In genomic region chr3:95587754-95588603, GRCm38 (mm10) we compare ENCODE assay signal across 9 mouse cellular contexts. TPM values are rescaled to one million over a fixed set of nuclear protein-coding genes. Genes with fewer than 3 reads are reported as not detected.
A peak's percentile ranks its signal among the peaks of the same experiment; 100 is the strongest.
DNase-seq lines count a peak whose midpoint lies in the region; ATAC-seq and TF ChIP-seq lines count a peak whose summit lies in the region.
"Had no signal": no experiment of that assay in that cellular context is flagged by ENCODE, and none has a peak within 500 bp of the region (broad histone marks: within the 10 kb centered on the region; RNA-seq: fewer than 3 reads in every experiment).

No protein-coding gene starts in this region.

- H3K36me3 ChIP-seq in embryonic facial prominence, embryonic 12.5 days = peaks cover 12% of the 10 kb centered on the region; the same call in 1 of the 2 replicates
- H3K36me3 ChIP-seq in intestine, embryonic 14.5 days (ENCODE audit: control insufficient read depth, insufficient read depth, low read length) = peaks cover 15% of the 10 kb centered on the region
- H3K36me3 ChIP-seq in midbrain, postnatal 0 days (ENCODE audit: insufficient read depth, low read length) = no peaks in the 10 kb centered on the region

- no peaks in the 10 kb centered on the region for H3K27me3 ChIP-seq in embryonic facial prominence, embryonic 12.5 days
- no peaks in the 10 kb centered on the region for H3K27me3 ChIP-seq in intestine, embryonic 14.5 days (replicated peaks; ENCODE audit: control insufficient read depth, insufficient read depth, low read length)
- H3K27me3 ChIP-seq in midbrain, postnatal 0 days (ENCODE audit: insufficient read depth, low read length) = no peaks in the 10 kb centered on the region

- no peaks in the 10 kb centered on the region for H3K9me3 ChIP-seq in embryonic facial prominence, embryonic 12.5 days
- H3K9me3 ChIP-seq in intestine, embryonic 14.5 days (ENCODE audit: control insufficient read depth, low read length) = no peaks in the 10 kb centered on the region
- H3K9me3 ChIP-seq in midbrain, postnatal 0 days (ENCODE audit: low read length) = no peaks in the 10 kb centered on the region

- peak overlapping the region; percentile 94 for H3K4me3 ChIP-seq in left cerebral cortex, adult 2 months
- H3K4me3 ChIP-seq in embryonic facial prominence, embryonic 12.5 days = peak overlapping the region; percentile 72
- peak overlapping the region; percentile 96 for H3K4me3 ChIP-seq in intestine, embryonic 14.5 days (ENCODE audit: low read depth, low read length)
- peak overlapping the region; percentile 62 for H3K4me3 ChIP-seq in midbrain, postnatal 0 days (ENCODE audit: low read depth, low read length)

- no peak overlapping the region for H3K9ac ChIP-seq in embryonic facial prominence, embryonic 12.5 days
- H3K9ac ChIP-seq in intestine, embryonic 14.5 days (ENCODE audit: low read length) = peak overlapping the region; percentile 0; the same call in 1 of the 2 replicates
- no peak overlapping the region for H3K9ac ChIP-seq in midbrain, postnatal 0 days (replicated peaks; ENCODE audit: low read length, poor library complexity, severe bottlenecking)

- H3K27ac ChIP-seq in left cerebral cortex, adult 2 months = peak overlapping the region; percentile 47; the same call in 1 of the 2 replicates
- H3K27ac ChIP-seq in embryonic facial prominence, embryonic 12.5 days = no peak overlapping the region
- H3K27ac ChIP-seq in intestine, embryonic 14.5 days (ENCODE audit: low read depth) = 0 out of 2 replicates have a peak overlapping the region, but pooled peaks have one; percentile 27
- H3K27ac ChIP-seq in midbrain, postnatal 0 days (ENCODE audit: low read depth, low read length) = no peak overlapping the region

- intact Hi-C loops in left cerebral cortex, adult 2 months (cut with DNase I) = loop anchor here (1.0 kb wide), 1 partner anchor 71 kb away; no protein-coding TSS in a partner anchor
- intact Hi-C loops in left cerebral cortex, postnatal 14 days (cut with DNase I) = no loop called here

- DNase-seq in left cerebral cortex, adult 2 months (ENCODE audit: extremely low spot score in 1 of 2, low spot score in 2 of 2) = no peak
- no peak for DNase-seq in left cerebral cortex, postnatal 14 days (ENCODE audit: low spot score in 2 of 2)
- no peak for DNase-seq in intestine, embryonic 14.5 days (ENCODE audit: low spot score)
- peak; percentile 0 for DNase-seq in midbrain, postnatal 0 days (ENCODE audit: low spot score)
- no peak for DNase-seq in adrenal gland, postnatal 4 days (ENCODE audit: low spot score in 2 of 2)
- no peak for DNase-seq in thymus, postnatal 10 days (ENCODE audit: low spot score in 2 of 2)
- DNase-seq in kidney, postnatal 25 days = no peak

- peaks cover 5% of the 10 kb centered on the region; the same call in 1 of the 2 replicates for H3K4me1 ChIP-seq in embryonic facial prominence, embryonic 12.5 days
- no peaks in the 10 kb centered on the region for H3K4me1 ChIP-seq in intestine, embryonic 14.5 days (replicated peaks; ENCODE audit: control insufficient read depth, insufficient read depth, low read length)
- H3K4me1 ChIP-seq in midbrain, postnatal 0 days (ENCODE audit: insufficient read depth, low read length) = no peaks in the 10 kb centered on the region

- ATAC-seq in embryonic facial prominence, embryonic 12.5 days (ENCODE audit: insufficient number of reproducible peaks, insufficient read depth, low FRiP score, low TSS enrichment) = no peak
- 0 out of 2 replicates have a peak, but pooled peaks have one; percentile 4 for ATAC-seq in intestine, embryonic 14.5 days (replicated peaks; ENCODE audit: low FRiP score, low TSS enrichment, low read depth)
- ATAC-seq in midbrain, postnatal 0 days (ENCODE audit: low FRiP score) = peak; percentile 39; the same call in 1 of the 2 replicates

- TF ChIP-seq CTCF in left cerebral cortex, adult 2 months (IDR thresholded peaks at IDR 0.05) = no peak
- no peak for TF ChIP-seq CTCF in midbrain, postnatal 0 days (IDR thresholded peaks at IDR 0.05)

- peak overlapping the region; percentile 58 for H3K4me2 ChIP-seq in embryonic facial prominence, embryonic 12.5 days (replicated peaks)
- H3K4me2 ChIP-seq in intestine, embryonic 14.5 days (ENCODE audit: low read length) = peak overlapping the region; percentile 78
- H3K4me2 ChIP-seq in midbrain, postnatal 0 days (ENCODE audit: low read depth, low read length, poor library complexity, severe bottlenecking) = peak overlapping the region; percentile 47

- 53% methylated on average over 8 of the region's 8 CpGs for WGBS in embryonic facial prominence, embryonic 12.5 days
- 47% methylated on average over 8 of the region's 8 CpGs for WGBS in intestine, embryonic 14.5 days
- 56% methylated on average over 8 of the region's 8 CpGs for WGBS in midbrain, postnatal 0 days

RNA-seq across cellular contexts. Expression of gene Golph3l, which starts 0.8 kb away (rescaled TPM):
- 10 to 100 TPM; 17.2 to 19.9 TPM for total RNA-seq in left cerebral cortex, adult 2 months (2021)
- total RNA-seq in left cerebral cortex, postnatal 14 days (2021) = 10 to 100 TPM; 15.8 to 21.1 TPM
- polyA plus RNA-seq in embryonic facial prominence, embryonic 12.5 days (2016; fragmentation: Nextera tagmentation; extraction: Ambion mirVana) = 30.4 and 34.8 TPM in 2 replicates
- 38.5 and 38.7 TPM in 2 replicates for polyA plus RNA-seq in intestine, embryonic 14.5 days (2014; fragmentation: Nextera tagmentation; extraction: Ambion mirVana)
- 19.1 and 22.2 TPM in 2 replicates for total RNA-seq in midbrain, postnatal 0 days (2014; rRNA removed)
- 18.8 and 19.8 TPM in 2 replicates for polyA plus RNA-seq in midbrain, postnatal 0 days (2015; fragmentation: Nextera tagmentation; extraction: Ambion mirVana)
- total RNA-seq in adrenal gland, postnatal 4 days (2021) = 10 to 100 TPM; 45.6 to 46.4 TPM

RNA-seq across cellular contexts. Expression of gene Hormad1, which starts 28.5 kb away (rescaled TPM):
- total RNA-seq in left cerebral cortex, adult 2 months (2021) = not detected
- total RNA-seq in left cerebral cortex, postnatal 14 days (2021) = not detected
- not detected in 2 replicates for polyA plus RNA-seq in embryonic facial prominence, embryonic 12.5 days (2016; fragmentation: Nextera tagmentation; extraction: Ambion mirVana)
- 0.12 TPM in 1 of 2 replicates, not detected in the other for polyA plus RNA-seq in intestine, embryonic 14.5 days (2014; fragmentation: Nextera tagmentation; extraction: Ambion mirVana)
- total RNA-seq in midbrain, postnatal 0 days (2014; rRNA removed) = not detected in 2 replicates
- not detected in 2 replicates for polyA plus RNA-seq in midbrain, postnatal 0 days (2015; fragmentation: Nextera tagmentation; extraction: Ambion mirVana)
- not detected for total RNA-seq in adrenal gland, postnatal 4 days (2021)
- polyA plus RNA-seq: inflammation-experienced regulatory T-cells, adult 6 months had no signal

RNA-seq across cellular contexts. Expression of gene Ensa, which starts 36.8 kb away (rescaled TPM):
- 100 to 1,000 TPM; 349 to 358 TPM for total RNA-seq in left cerebral cortex, adult 2 months (2021)
- total RNA-seq in left cerebral cortex, postnatal 14 days (2021) = 100 to 1,000 TPM; 332 to 337 TPM
- 85.4 and 85.7 TPM in 2 replicates for polyA plus RNA-seq in embryonic facial prominence, embryonic 12.5 days (2016; fragmentation: Nextera tagmentation; extraction: Ambion mirVana)
- polyA plus RNA-seq in intestine, embryonic 14.5 days (2014; fragmentation: Nextera tagmentation; extraction: Ambion mirVana) = 71.8 and 75.6 TPM in 2 replicates
- total RNA-seq in midbrain, postnatal 0 days (2014; rRNA removed) = 100 and 124 TPM in 2 replicates
- polyA plus RNA-seq in midbrain, postnatal 0 days (2015; fragmentation: Nextera tagmentation; extraction: Ambion mirVana) = 167 and 169 TPM in 2 replicates
- total RNA-seq in adrenal gland, postnatal 4 days (2021) = 10 to 100 TPM; 79.6 to 82.2 TPM

Comparison
In these comparisons a context has a peak if more than half of its experiments do, and no peak if none do; other contexts are left out.
1. H3K27ac ChIP-seq: peak in left cerebral cortex, adult 2 months (single experiment) and intestine, embryonic 14.5 days (single experiment); none in embryonic facial prominence, embryonic 12.5 days (single experiment) and midbrain, postnatal 0 days (single experiment).
2. Peak in every context shown above with its lines, with median percentiles within 50 percentile points of each other: H3K4me3 ChIP-seq and H3K4me2 ChIP-seq.